Mouse (Mus musculus): Measurements from ENCODE around the gene Pam.
"Not testable (repeated sequence)": the region's sequence is repeated elsewhere in the genome, so short reads cannot be mapped to it uniquely, and the experiment has no call there.

DNA sequence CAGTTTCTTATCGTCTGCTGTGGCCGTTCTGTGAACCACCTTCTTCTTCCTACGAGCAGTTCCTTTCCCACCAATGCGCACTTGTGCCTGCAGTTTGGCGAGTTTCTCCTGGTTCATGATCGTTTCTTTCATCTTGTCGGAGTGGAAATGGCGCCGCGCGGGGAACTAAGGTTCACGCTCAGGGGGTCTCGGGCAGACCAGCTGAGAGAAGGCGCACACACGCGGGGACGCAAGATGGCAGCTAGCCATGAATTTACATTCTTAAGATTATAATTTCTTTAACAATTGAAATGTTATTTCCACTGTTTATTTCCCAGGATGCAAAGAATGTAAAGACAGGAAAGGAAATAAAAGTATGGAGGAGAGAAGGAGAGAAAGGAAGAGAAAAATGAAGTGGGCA, 146.2 kb downstream of the Pam start:
- not testable (repeated sequence) for TF ChIP-seq CTCF (IDR thresholded peaks at IDR 0.05; ENCODE audit: low read depth, low read length); POLR2A (IDR thresholded peaks at IDR 0.05; ENCODE audit: extremely low read depth, insufficient read depth, low read length)
